Mouse (Mus musculus) regulatory T cell (primary cell): ENCODE results near the gene Ric1.

Experiments used
- in situ Hi-C: fragments of 300-600 bp; cut with MboI, MseI; formaldehyde crosslinking; loops from one replicate; pipeline ENCODE4 v1.15.1; 2025; ENCODE audit warnings: high pct_unique_total_duplicates

Ric1 gene

DNA sequence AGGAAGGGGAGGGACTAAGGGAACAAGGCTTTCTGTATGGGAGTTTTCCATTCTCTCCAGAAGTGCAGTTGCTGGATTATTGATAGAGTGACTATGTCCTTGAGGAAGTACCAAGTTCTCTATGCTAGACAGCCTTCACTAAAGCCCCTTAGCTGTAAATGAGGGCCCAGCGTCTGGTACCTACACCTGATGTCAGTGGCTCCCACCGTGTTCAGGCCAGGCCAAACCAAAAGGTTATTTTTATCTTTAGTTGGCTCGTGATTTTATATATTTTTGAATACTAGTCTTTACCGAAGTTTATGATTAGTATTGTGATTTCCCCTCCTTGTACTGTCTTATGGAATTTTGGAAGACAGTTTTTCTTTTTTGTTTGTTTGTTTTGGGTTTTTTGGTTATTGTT is 85.4 kb downstream of the Ric1 start:
- in situ Hi-C loops, result no loop called here

DNA sequence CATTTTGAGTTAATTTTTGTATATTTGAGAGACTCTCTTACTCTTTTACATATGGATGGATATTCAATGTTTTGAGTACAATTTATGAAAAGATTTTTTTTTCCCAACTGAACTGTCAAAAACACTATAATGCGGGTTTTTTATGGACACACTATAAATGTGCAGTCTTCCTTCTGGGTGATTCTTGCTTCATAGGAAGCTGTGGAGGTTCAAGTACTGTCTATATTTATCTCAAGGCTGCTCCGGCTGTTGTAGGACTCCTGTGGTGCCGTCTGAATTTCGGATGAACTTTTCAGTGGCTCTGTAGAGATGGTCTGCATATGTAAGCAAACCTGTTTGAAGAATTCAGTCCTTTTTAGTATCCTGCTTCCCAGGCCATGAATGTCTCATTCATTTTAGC is 86.1 kb downstream of the Ric1 start:
- in situ Hi-C loops, result no loop called here

DNA sequence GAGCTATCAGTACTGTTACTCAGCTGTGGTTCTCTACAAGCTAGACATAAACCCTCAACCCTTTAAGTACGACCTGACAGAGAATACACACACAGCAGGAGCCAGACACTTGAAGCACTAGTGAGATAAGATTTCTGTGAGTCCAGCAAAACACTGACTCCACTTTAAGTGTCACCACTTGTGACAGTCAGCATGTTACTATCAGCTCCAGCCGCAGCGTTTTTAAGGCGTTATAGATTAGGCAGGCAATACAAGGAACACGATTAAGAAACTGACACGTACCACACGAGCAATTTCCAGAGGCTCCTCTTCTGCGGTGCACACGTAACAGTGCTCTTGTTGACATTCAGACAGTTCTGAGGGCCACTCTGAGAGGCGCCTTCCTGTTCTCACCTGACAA is 88.8 kb downstream of the Ric1 start:
- in situ Hi-C loops, result no loop called here

DNA sequence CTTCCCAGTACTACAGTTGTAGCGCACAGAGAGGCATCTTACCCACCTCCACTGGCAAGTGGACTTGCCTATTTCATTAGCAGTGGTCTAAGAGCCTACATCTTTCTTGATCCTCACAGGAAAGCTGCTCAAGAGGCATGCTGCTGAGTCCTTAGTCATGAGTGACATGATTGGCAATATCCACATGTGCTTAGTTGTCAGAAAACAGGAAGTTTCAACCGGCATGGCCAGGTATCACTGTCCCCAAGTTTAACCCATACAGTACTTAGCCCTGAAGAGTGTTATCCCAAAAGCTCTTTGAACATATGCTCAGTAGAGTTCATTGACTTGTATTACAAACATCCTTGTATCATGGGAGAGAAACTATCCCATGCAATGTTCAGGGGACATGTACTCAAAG is 90.0 kb downstream of the Ric1 start:
- in situ Hi-C loops, result no loop called here

DNA sequence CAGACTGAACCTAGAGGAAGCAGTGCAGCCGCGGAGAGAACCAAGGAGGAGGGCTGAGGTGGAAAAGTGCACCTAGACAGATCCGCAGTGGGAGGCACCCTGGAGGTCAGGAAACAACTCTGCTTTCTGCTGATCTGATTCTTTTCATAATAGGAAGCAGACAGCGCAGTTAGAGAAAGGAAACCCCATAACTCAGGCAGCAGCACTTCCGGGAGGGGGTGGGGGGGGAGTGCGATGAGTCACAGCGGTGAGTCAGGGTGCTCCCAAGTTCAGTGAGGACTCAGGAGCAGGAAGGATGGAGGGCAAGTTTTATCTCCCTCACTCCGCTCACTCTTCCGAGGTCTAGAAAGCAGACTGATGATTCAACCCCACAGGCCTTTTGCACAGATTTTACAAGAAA is 119.0 kb downstream of the Ric1 start:
- in situ Hi-C loops, result no loop called here

DNA sequence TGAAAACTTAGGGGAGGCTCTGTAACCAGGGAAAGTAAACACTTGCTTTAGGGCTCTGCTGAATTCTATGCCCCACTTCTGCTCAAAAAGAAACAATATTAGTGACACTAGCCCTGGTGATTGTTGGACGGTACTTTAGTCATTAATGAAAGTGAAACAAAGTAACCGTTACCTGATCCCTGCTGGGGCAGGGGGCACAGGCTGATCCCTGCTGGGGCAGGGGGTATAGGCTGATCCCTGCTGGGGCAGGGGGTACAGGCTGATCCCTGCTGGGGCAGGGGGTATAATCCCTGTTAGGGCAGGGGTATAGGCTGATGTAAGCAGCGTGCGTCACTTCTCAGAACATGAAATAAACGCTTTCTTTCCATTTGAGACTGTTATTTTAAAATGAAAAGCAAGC is 119.4 kb downstream of the Ric1 start:
- in situ Hi-C loops, result no loop called here

DNA sequence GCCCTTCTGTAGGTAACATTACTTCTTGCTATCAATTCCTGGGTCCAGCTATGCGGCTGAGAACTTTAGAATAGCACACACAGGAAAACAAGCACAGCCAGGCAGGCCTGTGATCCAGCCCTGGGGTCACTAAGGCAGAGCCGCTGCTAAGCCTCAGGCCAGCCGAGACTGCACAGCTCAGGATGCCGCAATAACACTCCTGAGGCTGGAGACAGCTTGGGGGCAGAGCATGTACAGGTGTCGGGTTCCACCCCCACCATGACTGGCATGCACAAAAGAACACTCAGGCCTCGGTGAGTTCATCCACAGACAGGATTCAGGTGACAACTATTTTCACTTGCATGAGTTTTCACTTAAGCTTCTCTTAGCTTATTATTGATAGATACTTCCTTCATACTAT is 120.1 kb downstream of the Ric1 start:
- in situ Hi-C loops, result no loop called here

DNA sequence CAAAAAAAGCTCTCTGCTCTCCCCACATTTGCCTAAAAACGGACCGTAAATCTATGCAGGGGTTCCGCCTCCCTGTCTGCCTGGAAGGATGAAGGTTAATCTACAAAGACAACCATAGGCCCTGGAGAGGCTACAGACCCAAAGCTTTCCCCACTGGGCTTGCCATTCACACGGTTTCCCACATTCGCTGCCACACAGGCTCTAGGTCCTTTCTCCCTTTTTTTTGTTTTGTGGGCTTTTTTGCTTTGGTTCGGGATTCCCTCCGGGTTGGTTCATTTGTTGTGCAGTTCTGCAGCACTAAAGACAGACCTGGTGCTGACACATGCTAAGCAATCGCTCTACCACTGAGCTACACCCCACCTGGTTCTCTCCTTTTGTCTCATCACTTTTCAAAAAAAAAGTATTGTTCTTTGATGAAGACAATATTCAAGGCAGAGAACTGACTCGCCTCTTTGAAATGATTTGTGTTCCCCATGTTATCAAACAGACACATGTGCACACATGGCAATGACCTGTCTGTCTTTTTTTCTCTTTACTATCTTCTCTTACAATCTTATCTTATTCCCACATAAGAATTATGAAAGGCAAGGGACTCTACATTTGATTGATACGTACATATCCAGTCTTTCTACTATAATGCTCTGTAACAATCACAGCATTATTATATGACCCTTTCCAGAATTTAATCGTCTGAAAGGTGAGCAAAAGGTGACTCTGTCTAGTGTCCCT is 121.3 kb downstream of the Ric1 start:
- in situ Hi-C loops, result no loop called here

DNA sequence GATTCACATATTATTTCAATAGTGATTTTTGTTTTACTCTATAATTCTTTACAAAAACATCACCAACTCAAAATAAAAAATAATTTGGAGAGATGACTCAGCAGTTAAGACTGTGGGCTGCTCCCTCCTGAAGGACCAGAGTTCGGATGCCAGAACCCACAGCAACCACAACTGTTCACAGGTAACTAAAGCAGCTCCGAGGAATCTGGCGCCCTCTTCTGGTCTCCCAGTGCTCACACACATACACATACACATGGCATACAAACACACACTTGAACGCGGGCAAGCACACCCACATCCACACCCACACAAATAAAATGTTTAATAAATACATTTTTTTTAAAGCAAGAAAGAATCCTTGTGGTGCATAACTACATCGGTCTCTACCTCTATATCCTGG is 122.7 kb downstream of the Ric1 start:
- in situ Hi-C loops, result no loop called here

DNA sequence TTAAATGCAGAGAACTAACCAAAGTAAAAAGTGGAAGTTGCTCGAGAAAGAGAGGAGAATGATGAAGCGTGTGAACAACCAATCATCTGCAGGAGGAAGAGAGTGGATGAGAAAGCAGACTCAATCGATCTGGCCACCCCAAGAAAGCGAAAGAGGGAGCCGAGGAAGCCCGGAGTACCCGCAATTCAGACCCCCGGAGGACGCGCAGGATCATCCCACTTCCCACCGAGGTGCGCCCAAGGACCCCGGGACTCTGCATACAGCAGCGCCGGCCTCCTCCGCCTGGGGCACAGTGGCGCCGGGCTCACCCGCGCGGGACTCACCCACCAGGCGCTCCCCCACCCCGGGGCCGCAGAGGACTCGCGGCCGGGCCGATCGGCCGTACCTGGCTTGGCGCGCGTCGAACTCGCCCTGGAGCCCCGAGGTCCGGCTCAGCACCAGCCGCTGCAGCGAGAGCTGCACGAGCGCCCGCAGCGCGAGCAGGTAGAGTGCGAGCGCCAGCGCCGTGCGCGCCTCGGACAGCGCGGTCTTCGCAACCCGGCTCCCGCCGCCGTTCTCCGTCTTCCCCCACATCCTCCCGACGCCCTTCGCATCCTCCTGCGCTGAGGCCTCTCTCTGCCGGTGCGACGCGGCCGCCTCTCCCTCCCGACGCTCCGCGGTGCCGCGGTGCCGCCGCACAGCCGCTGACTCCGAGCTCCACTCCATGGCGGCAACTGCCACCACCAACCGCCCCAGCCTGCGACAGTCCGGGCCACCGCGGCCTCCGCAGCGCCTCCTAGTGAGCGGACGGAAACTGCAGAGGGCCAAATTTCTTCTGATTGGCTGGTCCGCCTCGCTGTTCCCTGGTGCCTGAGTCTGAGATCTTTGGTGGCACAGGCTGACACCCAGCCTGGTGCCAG is 125.8 kb downstream of the Ric1 start, which contains the start of gene Ermp1:
Ermp1 (minus strand) TSS at position 765 of the 899 bp plus-strand sequence.
- in situ Hi-C loops, result no loop called here

DNA sequence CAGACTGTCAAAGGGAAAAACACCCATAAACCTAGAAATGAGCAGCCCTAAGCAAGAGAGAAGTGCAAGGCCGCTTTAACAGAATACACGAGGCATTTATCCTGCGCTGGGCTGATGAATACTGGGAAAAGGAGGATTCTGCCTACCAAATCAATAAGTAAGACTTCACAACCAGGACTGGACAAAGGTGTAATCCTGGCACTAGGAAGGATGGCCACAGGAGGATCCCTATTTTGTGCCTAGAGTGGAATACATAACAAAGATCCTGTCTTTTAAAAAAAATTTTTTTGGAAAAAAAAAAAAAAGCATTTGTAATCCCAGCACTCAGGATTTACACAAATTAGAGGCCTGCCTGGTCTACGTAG is 126.5 kb downstream of the Ric1 start:
- in situ Hi-C loops, result no loop called here

DNA sequence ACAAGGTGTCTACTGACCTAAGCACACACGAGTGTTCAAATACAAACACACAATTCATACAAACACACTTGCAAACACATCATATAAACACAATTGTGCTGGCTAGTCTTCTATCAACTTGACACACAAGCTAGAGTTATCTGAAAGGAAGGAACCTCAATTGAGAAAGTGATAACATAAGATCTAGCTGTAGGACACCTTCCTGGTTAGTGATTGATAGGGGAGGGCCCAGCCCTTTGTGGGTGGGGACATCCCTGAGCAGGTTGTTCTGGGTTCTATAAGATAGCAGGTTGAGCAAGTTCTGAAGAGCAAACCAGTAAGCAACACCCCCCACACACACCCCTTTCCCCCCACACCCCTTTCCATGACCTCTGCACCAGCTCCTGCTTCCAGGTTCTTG is 127.6 kb downstream of the Ric1 start:
- in situ Hi-C loops, result no loop called here

DNA sequence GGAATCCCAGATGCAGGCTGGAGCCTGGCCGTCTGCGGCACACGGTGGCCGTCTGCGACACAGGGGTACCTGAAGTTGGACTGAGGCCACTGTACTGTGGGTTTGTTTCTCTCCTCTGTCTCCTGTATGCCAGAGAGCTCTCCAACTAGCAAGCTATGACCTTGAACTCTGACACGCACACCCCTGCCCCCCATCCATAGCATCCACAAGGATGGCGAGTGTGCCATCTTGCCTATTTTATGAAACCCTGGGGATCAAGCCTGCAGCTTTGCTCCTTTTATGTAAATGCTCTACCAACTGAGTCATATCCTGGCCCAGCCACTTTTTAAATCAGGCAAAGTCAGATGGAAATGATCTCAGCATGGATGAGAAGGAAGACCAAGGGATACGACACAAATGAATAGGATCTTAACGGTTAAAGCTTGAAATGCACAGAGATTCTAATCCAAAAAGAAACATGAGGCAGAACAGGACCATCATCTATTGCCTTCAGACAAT is 131.7 kb downstream of the Ric1 start:
- in situ Hi-C loops, result no loop called here

DNA sequence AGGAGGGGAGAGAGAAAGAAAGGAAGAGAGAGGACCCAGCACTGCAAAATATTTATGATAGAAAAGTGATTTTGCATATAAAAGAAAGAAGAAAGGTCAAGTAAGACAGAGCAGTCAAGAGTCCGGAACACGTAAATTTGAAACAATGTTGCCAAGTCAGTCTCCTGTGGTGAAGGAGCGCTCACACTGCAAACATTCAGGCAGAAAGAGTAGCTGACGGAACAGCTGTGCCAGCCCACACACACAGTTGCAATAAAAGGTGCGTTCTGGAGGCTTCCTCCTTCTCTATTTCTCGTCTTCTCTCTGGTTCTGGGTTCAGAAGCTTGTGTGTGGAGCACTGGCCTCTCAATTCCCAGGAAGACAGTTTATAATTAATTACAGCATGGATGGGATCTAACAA is 133.1 kb downstream of the Ric1 start:
- in situ Hi-C loops, result no loop called here

DNA sequence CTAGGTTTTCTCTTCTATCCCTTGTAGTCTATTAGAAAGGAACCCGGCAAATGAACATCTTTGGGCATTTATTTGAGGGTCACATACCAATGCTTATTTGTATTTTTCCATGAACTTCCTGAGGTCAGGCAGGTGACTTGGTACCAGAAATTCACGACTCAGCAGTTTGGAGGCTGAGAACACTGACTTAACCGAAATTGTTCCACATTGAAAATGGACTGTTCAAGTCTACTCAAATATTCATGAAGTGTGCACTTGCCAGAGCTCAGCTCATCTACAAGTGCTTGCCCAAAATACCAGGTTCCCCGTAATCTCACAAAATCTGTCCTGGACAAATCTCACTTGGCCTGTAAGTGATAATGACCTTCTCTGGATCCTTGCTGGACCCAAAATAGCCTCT is 133.9 kb downstream of the Ric1 start:
- in situ Hi-C loops, result no loop called here
